Mouse (Mus musculus): Measurements from ENCODE around the gene Shb.
A peak's percentile ranks its signal among the peaks of the same experiment; 100 is the strongest.

The Shb gene

DNA sequence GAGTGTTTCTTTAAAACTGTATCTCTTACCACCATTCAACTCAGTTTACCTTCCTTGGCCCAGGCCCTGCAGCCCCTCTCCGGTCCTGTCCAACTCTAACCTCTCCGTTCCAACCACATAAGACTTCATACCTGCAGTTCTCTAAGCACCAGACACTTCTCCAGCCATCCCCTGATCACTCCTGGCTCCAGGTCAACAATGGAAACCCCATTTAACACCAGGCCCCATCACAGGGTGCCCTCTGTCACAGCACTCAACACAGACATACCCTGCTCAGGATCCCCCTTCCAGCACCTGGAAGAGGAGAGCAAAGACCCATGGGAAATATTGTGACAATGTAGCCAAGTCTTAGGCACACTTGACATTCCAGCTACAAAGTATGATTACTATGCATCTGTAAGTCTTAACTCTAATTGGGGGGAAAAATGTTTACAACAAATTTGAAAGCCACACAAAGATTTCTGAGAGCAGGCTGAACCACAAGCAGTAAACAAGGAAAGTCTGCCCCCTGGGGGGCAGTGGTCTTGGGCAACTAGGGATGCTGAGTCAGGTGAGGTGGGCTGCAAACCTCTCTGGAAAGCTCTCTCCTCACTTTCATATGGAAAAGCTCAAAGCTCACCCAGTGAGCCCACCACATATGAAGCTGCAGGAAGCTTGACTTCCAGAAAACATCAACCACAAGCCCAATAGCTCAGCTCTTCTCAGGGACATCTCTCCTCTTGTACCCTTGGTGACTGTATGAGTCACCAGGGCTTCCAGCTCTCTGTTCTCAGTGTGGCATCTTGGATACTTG lies 4.5 kb downstream of the Shb start:
- DNase-seq (ENCODE audit: low spot score in 2 of 2), result no peak

DNA sequence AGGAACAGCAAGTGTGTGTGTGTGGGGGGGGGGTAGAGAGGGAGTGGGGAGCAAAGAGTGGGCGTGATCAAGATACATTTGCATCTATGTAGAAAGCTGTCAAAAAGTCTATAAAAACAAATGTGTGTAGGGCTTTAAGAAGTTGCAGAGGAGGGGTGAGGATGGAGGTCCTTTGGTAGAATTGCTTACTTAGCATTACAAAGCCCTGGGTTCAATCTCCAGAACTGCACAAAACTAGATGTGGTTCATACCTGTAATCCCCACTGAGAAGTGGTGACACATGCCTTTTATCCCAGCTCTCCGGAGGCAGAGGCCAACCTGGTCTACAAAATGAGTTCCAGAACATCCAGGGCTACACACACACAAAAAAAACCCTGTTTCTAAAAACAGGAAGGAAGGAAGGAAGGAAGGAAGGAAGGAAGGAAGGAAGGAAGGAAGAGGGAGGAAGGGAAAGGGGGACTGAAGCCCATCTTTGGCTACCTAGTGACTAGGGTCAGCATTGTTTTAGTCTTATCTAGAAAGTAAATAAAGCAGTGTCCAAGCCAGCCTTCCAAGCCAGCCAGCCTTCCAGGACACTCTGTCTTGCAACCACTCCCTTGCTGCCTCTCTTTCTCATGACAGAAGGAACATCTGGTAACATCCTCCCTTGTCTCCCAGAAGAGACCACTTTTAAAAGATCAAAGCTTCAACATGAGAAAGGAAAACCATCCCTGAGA lies 5.3 kb downstream of the Shb start:
- DNase-seq (ENCODE audit: low spot score in 2 of 2), result no peak

DNA sequence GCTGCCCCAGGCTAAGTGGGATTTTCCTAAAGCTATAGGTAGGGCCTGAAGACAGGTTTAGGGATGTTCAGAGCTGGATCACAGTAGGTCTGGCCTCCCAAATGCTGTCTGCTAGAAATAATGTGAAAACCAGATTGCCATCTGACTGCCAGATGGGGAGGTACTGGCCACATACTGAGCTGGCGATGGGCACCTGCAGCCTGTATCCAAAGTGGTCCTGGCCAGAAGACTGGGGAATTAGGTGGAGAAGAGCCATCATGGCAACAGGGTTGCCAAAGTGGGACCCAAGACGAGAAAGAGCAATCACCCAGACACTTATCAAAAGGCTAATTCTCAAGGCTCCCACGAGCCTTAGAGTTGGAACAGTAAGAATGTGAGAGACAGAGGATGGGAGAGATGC lies 6.1 kb downstream of the Shb start:
- no peak for DNase-seq (ENCODE audit: low spot score in 2 of 2)

DNA sequence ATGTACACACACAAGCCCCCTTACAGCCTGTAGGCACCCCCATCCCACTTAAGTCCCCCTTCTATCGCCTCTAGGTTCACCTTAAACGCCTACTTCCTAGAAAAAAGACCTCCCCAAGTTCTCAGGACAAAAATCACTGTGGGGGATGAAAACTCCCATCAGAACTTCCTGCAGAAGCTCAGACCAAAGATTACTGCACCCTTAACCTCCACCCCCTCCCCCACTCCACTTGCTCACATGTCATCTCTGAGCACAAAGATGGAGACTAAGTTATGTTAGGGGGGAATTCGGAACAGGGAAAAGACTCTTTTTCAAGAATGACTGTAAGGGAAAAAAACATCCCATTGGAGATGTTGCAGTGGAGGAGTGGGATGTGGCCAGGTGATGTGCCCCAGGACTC lies 6.7 kb downstream of the Shb start:
- no peak for DNase-seq (ENCODE audit: low spot score in 2 of 2)

DNA sequence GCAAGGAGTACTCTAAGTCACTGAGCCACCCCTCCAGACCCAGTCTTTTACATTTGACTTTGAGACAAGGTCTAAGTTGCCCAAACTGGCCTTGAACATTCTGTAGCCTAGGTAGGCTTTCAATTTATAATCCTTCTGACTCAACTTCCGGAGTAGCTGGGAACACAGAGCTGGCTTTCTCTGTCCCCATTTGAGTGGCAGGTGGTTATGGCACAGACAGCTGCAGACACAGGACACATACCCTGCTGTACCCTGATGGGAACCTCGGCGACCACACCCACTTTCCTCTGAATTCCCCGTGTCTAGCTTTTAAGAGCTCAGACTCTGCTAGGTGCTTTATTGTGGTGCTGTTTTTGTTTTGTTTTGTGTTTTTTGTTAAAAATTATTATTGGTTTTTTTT lies 7.7 kb downstream of the Shb start:
- DNase-seq (ENCODE audit: low spot score in 2 of 2), result no peak

DNA sequence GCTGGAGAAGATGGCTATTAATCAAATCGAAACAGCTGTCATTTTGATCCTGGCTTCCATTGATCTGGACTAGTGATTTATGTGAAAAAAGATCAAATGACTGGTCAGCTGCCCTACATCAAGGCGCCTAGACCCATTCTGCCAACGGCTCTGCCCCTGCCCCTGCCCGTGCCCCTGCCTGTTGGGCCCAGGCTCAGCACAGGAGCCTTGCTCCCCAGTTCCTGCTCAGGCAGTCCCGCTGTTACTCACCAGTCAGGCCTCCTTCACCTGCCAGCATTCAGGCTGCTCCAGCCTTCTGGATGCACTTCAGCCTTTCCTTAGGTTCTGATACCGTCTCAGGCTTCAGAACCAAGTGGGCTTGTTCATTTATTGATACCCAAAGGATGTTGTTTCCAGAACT lies 8.9 kb downstream of the Shb start:
- DNase-seq (ENCODE audit: low spot score in 2 of 2), result no peak

DNA sequence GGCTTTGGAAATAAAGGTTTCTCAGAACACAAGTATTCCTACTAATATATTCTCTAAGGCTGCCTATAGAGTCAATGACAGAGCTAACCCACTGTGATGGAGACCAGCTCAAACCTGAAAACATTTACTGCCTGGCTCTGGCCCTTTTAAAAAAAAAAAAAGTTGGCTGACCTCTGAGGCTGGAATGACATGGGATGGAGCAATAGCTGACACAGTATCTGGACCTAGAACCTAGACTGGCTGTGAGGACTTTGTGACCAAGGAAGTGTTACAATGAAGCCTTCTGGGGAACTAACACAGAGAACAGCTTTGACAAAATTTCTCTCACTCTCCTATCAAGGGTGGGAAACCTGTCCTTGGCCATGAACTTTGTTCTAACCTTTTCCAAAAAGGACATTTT lies 9.3 kb downstream of the Shb start:
- DNase-seq (ENCODE audit: low spot score in 2 of 2), result no peak

DNA sequence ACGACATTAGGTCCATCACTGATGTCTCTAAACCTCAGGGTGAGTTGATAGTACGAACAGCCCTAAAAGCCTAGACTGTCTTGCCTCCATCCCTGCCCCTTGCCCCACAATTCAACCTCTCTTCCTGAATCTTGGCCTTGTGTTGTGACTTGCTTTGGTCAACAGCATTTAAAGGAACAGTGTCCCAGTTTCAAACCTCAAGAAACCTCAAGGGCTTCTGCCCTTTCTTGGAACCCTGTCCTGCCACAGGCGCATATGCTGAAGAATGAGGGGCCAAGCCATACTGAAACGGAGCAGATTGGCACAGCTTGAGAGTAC lies 9.7 kb downstream of the Shb start:
- no peak for DNase-seq (ENCODE audit: low spot score in 2 of 2)

DNA sequence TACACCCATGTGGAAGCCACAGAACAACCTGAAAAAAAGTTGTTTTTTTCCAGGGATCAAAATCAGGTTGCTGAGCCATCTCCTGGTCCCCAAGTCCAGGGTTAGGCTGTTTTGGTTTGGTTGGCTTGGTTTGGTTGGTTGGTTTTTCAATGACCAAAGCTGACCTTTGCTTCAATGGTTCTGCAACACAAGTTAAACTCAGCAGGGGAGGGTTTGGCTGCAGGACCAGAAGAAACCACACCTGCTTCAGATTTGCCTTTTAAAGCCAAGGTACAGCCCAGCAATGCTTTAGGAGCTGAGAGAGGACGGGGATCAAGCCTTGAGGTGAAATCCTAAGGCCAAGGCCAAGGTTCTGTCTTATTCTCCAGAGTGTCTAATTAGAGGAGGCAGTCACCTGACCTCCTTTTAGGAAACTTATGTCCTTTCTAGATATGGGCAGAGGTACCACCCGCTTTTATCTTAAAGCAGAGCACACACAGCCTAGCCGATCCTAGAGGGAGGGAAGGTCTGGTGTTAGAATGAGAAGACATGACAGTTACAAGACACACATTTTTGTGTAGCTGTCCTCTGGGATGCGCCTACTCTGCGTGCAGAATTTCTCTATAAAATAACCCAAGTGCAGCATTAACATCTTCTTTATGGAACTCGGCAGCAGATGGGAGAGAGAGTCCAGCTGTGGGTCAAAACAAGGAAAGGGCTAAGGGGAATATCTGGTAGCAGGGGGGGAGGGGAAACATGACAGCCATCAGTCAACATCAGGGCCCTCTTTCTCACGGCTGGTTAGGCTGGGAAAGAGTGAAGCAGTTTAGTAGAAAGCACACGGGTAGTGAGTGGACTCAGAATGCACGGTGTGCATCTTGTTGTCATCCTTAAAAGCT lies 10.3 kb downstream of the Shb start:
- no peak for DNase-seq (ENCODE audit: low spot score in 2 of 2)

DNA sequence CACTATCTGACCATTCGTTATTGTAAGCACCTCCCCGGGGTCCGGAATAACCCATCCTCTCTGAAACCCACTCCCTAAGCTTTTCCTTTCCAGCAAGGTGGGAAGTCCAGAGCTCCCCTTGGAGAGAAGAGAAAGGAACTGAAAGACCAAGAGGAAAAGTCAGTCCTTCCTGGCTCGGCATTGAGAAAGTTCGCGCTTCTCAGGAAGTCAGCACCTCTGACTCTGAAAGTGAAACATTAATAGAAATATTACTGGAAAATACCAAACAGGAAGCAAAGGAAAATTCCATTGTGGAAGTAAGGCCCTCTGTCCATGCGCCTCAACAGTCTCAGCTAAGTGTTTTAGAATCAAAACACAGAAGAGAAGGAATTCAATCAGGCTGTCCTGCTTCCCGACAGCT lies 11.9 kb downstream of the Shb start:
- no peak for DNase-seq (ENCODE audit: low spot score in 2 of 2)

DNA sequence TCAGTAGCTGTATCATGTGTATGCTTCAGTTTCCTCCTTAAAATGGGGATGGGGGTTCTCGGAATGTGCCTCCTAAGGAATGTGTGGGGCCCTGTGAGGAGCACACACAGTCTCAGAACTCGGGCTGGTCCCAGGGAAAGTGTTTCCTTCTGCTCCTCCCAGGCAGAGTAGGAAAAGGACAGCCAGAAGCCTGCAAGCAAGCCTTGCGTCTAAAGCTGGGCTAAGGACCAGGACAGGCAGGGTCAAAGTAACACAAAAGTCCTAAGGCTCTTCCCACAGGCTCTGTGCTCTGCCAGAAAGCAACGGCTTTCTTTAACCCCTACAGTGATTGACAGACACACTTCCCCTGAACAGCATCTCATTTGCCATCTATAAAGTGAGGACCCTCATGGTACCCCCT lies 14.9 kb downstream of the Shb start:
- DNase-seq (ENCODE audit: low spot score in 2 of 2), result no peak

DNA sequence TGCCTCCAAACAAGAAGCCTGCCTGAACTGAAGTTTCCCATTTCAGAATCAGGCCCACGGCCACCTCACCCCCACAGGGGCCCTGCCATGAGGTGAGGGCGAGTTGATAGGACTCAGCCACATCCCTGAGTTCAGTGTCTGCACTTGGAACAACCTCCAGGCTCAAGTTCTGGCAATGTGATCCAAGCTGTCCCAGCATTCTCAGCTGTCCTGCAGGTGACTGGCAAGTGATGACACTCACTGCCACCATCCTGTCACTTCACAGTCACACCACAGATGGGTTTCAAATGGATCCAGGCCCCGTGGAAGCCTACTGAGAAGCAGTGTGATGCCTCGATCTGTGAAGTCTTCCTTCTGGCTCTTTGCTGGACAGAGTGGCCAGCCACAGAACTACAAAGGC lies 16.4 kb downstream of the Shb start:
- DNase-seq (ENCODE audit: low spot score in 2 of 2), result no peak

DNA sequence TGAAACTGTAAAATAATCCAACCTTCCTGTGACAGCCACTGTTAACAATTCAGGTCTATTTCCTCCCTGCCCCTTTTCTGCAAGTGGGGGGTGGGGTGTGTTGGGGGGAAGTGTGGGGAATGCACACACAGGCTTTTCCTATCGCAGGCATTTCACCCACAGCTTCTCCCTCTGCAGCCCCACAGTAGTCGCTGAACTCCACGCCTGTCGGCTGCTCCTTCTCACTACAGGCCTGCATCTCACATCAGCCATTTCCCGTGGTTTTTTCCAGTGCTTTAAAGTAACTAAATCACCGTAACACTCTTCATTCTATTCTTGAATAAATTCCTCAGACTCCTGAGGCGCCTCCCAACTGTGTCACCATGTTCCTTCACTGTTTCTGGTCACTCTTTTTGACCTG lies 17.9 kb downstream of the Shb start:
- no peak for DNase-seq (ENCODE audit: low spot score in 2 of 2)

DNA sequence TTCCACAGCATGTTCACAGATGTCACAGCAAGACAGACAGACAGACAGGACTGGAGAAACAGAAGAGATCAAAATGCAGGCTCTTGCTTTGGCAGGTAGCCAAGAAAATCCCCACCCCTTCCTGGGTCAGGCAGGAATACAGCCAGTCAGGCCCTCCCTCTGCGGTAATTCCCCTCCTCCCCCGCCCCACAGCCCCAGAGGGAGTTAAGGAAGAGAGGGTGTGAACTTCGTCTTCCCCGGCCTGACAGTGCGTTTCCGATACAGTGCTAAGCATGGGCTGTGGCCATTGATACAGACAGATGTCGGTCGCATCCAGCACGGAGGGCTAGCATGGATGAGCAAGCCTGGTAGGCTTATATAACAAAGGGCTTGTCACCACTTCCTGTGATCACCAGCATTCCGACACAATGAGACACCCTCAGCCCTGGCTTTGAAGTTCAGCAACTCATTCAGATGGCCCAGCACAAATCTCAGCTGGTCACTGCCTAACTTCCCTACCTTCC lies 18.4 kb downstream of the Shb start:
- DNase-seq (ENCODE audit: low spot score in 2 of 2), result peak in 1 of 2 experiments; percentile 65

DNA sequence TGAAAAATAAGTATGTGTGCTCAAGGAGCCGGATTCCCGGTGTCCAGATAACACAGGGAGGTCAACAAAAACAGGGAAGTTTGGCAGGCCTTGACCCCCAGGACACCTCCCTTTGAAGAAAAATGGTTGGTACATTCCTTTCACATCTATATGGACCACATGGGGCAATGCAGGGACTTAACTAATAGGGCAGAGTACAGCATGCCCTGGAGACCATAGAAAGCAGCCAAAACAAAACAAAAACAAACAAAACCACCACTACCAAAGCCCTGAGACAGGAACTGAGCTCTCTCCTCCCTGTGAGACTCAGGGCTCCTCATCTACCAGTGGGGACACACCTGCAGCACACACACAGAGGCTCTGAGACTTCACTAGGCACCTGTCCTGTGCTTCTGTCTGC lies 18.9 kb downstream of the Shb start:
- DNase-seq (ENCODE audit: low spot score in 2 of 2), result no peak

DNA sequence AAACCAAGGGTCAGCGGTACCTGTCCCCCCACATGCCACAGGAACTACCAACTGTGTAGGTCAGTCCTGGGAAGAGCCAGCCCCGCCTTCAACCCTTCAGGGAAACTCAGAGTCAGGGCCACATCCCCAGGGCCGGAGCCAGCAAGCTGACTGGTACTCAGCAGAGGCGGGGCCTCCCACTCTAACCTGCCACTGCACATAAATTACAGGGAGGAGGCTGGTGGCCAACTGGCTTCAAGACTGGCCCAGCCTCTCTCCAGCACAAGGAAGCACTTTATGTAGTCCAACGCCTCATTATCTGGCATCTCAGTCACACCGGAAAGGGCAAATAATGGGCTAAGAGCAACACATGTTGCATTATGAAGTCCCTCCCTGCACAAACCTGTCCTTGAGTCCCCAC lies 22.1 kb downstream of the Shb start:
- peak; percentile 75 to 87 for DNase-seq (ENCODE audit: low spot score in 2 of 2)

DNA sequence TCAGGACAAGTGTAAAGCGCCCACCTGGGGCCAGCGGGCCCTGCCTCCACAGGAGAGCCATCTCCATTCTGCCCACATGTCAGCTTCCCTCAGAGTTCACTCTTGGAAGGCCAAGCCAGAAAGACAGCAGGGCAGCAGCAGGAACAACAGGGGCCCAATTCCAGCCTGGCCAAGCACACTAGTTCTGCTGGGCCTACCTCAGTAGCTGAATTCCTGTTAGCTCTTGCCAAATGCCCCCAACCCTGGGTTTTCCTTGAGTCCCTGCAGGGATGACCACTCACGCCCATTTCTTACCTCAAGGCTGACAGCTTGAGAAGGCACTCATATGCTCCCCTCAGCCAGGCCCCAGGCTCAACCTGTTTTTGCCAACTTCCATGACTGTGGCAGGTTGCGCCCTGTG lies 22.9 kb downstream of the Shb start:
- DNase-seq (ENCODE audit: low spot score in 2 of 2), result no peak

DNA sequence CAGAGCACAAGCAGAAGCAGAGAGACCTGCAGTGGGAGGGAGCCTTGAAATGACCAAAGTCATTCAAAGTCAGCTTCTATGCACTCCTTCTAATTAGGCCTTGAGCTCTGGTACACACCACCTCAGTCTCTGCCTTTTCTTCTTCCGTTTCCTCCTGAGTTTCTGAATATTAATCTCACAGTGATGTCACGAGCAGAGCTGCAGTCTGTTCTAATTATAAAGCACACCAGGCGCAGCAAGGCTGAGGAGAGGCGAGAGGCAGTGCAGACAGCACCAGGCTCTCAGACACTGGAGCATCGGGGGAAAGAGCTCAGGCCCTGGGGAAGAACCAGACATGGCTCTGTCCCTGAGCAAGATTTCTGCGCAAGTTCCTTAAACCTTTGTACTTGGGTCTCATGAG lies 23.8 kb downstream of the Shb start:
- DNase-seq (ENCODE audit: low spot score in 2 of 2), result no peak

DNA sequence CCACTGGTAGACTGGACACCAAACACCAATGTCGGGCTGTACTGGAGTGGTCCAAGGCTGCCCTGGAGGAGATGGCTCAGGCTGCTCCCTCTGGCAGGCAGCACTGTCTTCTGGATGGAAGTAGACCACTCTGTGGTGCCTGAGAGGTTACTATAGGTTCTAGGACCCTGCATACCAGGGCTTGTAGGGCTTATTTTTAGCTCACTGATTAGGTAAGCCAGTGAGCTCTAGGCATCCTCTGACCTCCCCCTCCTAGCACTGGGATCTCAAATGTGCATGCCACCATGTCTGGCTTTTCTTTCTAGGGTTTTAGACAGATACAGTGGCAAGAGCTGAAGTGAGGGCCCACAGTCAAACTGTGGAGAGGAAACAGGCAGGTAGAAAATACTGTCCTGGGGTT lies 24.8 kb downstream of the Shb start:
- DNase-seq (ENCODE audit: low spot score in 2 of 2), result no peak

DNA sequence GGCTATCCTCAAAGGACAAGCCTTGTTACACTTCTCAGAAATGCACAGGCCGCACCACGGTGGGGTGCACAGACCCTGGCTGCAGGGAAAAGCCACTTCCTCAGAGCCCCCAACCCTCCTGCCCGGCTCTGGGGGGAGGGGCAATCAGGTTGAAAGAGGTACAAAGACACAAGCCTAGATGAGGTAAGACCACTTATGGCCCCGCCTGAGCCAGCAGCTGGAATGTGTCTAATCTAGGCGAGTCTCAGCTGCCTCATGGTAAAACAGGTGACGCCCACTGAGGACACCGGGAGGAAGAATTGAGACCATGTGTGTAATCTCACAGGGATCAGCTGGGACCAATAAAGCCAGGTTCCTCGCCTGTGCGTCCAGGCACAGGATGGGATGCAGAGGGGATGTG lies 25.2 kb downstream of the Shb start:
- DNase-seq (ENCODE audit: low spot score in 2 of 2), result no peak

DNA sequence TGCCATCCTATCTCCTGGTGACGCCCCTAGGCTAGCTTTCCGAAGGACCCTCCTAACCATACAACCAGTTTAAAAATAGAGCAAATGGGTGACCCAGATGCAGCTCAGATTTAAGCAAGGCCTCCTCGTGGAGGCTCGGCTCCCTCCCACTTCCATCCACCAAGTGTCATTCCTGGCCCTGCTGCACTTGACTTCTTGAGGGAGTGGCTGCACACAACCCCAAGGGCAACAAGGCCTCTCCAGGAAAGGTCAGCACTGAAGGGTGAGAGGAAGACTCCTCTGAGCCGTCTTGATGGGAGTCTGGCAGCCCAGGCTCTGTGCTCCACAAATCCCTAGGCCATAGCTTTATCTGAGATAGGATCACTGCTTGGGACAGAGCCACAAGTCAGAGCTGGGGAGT lies 25.7 kb downstream of the Shb start:
- no peak for DNase-seq (ENCODE audit: low spot score in 2 of 2)

DNA sequence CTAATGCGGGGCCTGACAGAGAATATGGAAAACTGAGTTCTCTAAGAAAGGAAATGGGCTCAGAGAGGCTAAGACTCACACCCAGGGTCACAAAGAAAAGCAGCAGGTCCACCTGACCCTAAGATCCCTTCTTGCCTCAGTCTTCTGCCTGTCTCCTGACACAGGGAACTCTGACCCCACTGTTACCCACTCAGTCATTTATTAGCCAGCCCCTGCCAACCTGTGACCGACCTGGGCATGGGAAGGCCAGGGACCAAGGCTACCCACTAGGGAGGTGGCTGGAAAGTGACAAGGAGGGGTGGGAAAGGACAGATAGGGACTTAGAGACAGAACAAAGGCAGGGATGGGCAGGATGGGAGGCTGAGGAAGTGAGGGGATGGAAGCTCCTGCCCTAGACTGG lies 26.6 kb downstream of the Shb start:
- no peak for DNase-seq (ENCODE audit: low spot score in 2 of 2)

DNA sequence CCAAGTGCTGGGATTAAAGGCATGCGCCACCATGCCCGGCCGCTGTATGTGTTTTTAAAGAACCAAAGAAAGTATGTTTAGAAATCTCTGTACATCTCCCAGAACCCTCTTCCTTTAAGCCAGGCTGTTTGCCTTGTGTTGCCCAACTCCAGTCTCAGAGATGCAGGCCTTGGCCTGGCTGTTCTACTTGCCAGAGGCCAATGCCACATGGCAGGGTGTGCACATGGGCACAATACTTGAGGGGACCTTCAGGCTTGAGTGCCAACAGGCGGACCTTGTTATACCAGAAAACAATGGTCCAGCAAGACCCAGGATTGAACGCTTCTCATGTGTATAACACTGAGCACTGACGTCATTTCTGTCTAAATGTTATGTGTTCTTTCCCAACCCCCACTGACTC lies 27.1 kb downstream of the Shb start:
- no peak for DNase-seq (ENCODE audit: low spot score in 2 of 2)
